Mouse (Mus musculus) ES-E14 (cell line): ENCODE measurements around the gene Klhl7. TPM values are rescaled to one million over a fixed set of nuclear protein-coding genes. Genes with fewer than 3 reads are reported as not detected.
A peak's percentile ranks its signal among the peaks of the same experiment; 100 is the strongest.
"Not testable (repeated sequence)": the region's sequence is repeated elsewhere in the genome, so short reads cannot be mapped to it uniquely, and the experiment has no call there.

Experiments
- DNase-seq: peaks from one replicate; pipeline ENCODE4 v3.0.0-alpha.2; 2013; ENCODE audit warnings: low read depth, low spot score
- H3K27ac ChIP-seq: 2 replicates; pipeline ENCODE4 v1.5.1; 2012; ENCODE audit warnings: low read depth, mild to moderate bottlenecking, low read length, moderate library complexity, mixed read lengths; ENCODE audit not compliant: poor library complexity, insufficient read depth, severe bottlenecking
- H3K36me3 ChIP-seq: 2 replicates; pipeline ENCODE4 v1.6.1; 2012; ENCODE audit warnings: mild to moderate bottlenecking, low read length, moderate library complexity, mixed read lengths; ENCODE audit not compliant: control insufficient read depth, poor library complexity, insufficient read depth, severe bottlenecking
- H3K4me1 ChIP-seq, 2 experiments: fragments of 150-350 bp in 1 of 2; sonication (generic) in 1 of 2; 2 replicates each; pipeline ENCODE4 v1.6.1; 2012; ENCODE audit warnings: low read length in 2 of 2, mild to moderate bottlenecking in 1 of 2, mixed read lengths in 1 of 2; ENCODE audit not compliant: control insufficient read depth in 2 of 2, insufficient read depth in 2 of 2, poor library complexity in 1 of 2
- H3K4me3 ChIP-seq, 2 experiments: fragments of 150-350 bp in 1 of 2; sonication (generic) in 1 of 2; 2 replicates each; pipeline ENCODE4 v1.5.1; 2012; ENCODE audit warnings: low read length in 2 of 2, low read depth in 1 of 2, mild to moderate bottlenecking in 1 of 2, mixed read lengths in 1 of 2; ENCODE audit not compliant: insufficient read depth in 1 of 2, poor library complexity in 1 of 2, severe bottlenecking in 1 of 2
- H3K9ac ChIP-seq: 2 replicates; pipeline ENCODE4 v1.6.1; 2012; ENCODE audit warnings: low read depth, mild to moderate bottlenecking, low read length, mixed read lengths; ENCODE audit not compliant: poor library complexity, insufficient read depth, severe bottlenecking
- H3K9me3 ChIP-seq: fragments of 150-350 bp; sonication (generic); 2 replicates; pipeline ENCODE4 v1.6.1; 2012; ENCODE audit warnings: low read depth, mild to moderate bottlenecking, low read length; ENCODE audit not compliant: control insufficient read depth, insufficient read depth
- CHD2 ChIP-seq: IDR thresholded peaks from 2 replicates; pipeline ENCODE4 v1.6.1; 2014; ENCODE audit warnings: mild to moderate bottlenecking, low read depth, low read length, inconsistent platforms
- HCFC1 ChIP-seq: IDR thresholded peaks from 2 replicates; pipeline ENCODE4 v1.6.1; 2012; ENCODE audit warnings: low read length, inconsistent platforms, borderline replicate concordance; ENCODE audit not compliant: insufficient read depth
- MAFK ChIP-seq: IDR thresholded peaks from 2 replicates; pipeline ENCODE4 v1.6.1; 2014; ENCODE audit warnings: mild to moderate bottlenecking, low read depth, low read length, inconsistent platforms; ENCODE audit not compliant: insufficient read depth
- ZC3H11A ChIP-seq: IDR thresholded peaks from 2 replicates; pipeline ENCODE4 v1.6.1; 2012; ENCODE audit warnings: low read depth, mild to moderate bottlenecking, inconsistent platforms, low read length, borderline replicate concordance
- ZNF384 ChIP-seq: IDR thresholded peaks from 2 replicates; pipeline ENCODE4 v1.6.1; 2012; ENCODE audit warnings: low read depth, low read length, inconsistent platforms
- in situ Hi-C, 2 experiments: fragments of 600-800 bp; cut with MboI; formaldehyde crosslinking; loops; one replicate each; pipeline ENCODE4 v1.15.1; 2025; ENCODE audit warnings: low sequenced_read_pairs in 2 of 2, inconsistent platforms in 1 of 2; ENCODE audit not compliant: unreplicated experiment in 2 of 2
- total RNA-seq: library from RNA; depleted of rRNA; stranded (reverse); fragments of 300-350 nt; gene quantifications from 2 replicates; pipeline ENCODE4 v1.2.3, GENCODE M21; 2012

Gene Klhl7
- total RNA-seq, 1 experiment = 30.5 TPM

DNA sequence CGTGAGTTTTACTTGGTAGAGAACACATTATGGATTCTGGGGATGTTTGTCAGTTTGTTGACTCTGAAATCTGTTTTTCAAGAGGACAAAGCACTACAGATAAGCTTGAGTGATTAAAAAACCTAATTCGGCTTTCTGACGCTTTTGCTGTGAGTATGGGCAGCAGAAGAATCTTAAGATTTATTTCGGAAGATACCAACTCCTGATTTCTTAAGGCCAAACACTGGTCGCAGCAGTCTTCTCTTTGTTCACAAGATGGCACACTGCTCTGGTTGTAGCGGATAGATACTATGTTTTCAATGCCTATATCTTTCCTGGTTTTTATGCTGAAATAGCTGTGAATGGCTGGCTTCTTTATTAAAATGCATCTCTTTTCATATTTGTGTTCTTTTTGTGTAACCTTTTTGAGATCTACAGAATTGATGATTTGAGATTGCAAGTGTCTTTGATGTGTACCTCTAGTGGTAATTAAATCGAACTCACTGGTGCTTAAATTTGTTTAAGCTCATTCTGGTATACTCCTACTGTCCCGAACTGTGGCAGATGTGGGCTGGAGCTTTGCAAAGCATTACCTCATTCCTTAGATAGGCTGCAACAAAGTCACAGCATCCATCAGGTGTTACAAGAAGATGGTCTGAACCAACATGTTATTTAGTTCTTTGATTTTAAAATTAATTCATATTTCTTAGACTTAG, 1.2 kb downstream of the Klhl7 start:
- Histone ChIP-seq H3K4me1 (peaks cover 3 to 6% of the 10 kb centered on the region in 2 experiments; a peak in 3 of 4 replicates), H3K4me3 (peak overlapping the region; percentile 82 to 87), H3K36me3 (no peaks in the 10 kb centered on the region), H3K9me3 (no peaks in the 10 kb centered on the region), H3K27ac (no peak overlapping the region), H3K9ac (peak overlapping the region; percentile 90; the same call in 1 of the 2 replicates)
- in situ Hi-C loops = no loop called here
- no peak for TF ChIP-seq ZNF384
- no peak for TF ChIP-seq ZC3H11A
- no peak for TF ChIP-seq MAFK
- TF ChIP-seq CHD2 = no peak
- TF ChIP-seq HCFC1 = no peak
- no peak for DNase-seq

DNA sequence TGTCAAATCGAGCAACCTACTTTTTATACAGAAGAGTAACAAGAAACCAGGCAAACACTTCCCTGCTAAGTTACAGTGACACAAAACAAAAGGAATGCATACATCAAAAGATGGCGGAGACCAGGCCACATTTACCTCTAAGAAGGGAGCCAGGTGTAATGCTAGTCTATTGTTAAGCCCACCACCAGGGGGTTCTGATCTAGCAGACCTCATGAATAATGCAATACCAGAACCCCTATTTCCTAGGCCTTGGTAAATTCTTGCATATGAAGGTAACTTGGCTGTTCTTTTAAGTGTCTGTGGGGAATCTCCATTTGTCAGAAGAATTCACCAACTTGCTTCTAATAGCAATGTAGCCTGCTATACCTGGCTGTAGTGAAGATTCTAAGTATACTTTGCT, 2.8 kb downstream of the Klhl7 start:
- Histone ChIP-seq H3K4me1 (peaks cover 6 to 11% of the 10 kb centered on the region in 2 experiments; a peak in 3 of 4 replicates), H3K27ac (peak overlapping the region; percentile 22; the same call in 1 of the 2 replicates)
- H3K36me3 ChIP-seq, H3K4me3 ChIP-seq, DNase-seq, H3K9me3 ChIP-seq, in situ Hi-C loops, H3K9ac ChIP-seq: not testable (repeated sequence)

DNA sequence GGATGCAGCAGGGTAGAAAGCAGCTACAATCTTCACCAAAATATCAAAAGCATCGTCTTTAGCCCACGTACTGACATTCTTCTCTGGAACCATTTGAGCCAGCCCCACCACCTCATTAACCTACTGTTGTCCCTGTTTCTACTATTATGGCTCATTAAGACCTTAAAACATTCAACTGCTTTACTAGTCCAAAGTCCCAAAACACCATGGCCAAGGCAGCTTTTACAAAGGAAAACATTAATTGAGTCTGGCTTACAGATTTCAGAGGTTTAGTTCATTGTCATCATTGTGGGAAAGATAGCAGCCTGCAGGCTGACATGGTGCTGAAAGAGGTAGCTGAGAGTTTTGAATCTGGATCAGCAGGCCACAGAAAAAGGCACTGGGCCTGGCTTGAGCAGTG, 3.4 kb downstream of the Klhl7 start:
- in situ Hi-C loops = no loop called here
- H3K4me1 ChIP-seq = peaks cover 6 to 11% of the 10 kb centered on the region in 2 experiments; a peak in 3 of 4 replicates
- TF ChIP-seq CHD2 = no peak
- TF ChIP-seq MAFK = no peak
- TF ChIP-seq HCFC1 = no peak
- TF ChIP-seq ZNF384 = no peak
- no peak for TF ChIP-seq ZC3H11A
- H3K4me3 ChIP-seq = no peak overlapping the region
- H3K27ac ChIP-seq = peak overlapping the region; percentile 29; the same call in 1 of the 2 replicates
- no peaks in the 10 kb centered on the region for H3K9me3 ChIP-seq
- no peak overlapping the region for H3K9ac ChIP-seq
- DNase-seq = no peak
- H3K36me3 ChIP-seq = no peaks in the 10 kb centered on the region

DNA sequence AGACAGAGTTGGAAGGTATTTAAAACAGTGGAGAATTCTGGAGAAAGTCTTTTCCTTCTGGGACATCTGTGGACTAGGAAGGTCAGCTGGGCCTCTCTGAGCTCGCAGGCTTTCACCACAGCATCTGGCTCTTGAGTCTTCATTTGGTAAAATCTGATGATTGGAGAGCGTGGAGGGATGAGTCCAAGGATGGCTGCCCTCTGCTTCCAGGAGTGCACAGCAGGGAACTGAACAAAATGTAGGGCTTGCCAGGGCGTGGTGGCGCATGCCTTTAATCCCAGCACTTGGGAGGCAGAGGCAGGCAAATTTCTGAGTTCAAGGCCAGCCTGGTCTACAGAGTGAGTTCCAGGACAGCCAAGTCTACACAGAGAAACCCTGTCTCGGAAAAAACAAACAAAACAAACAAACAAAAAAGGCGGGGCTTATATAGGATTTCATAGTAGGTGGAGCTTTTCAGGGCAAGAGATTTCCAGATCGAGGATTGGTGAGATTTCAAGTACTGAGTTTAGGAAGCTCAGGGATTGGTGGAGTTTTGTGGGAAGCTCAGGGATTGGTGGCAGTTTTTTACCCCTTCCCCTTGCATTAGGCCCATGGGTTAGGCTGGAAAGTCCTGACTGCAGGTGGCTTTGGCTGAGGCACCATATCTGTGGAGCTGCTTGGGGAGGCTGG, 6.8 kb downstream of the Klhl7 start:
- Histone ChIP-seq H3K36me3 (no peaks in the 10 kb centered on the region; the same call in 1 of the 2 replicates), H3K27ac (no peak overlapping the region; the same call in 1 of the 2 replicates), H3K4me1 (peaks cover 0 to 12% of the 10 kb centered on the region in 2 experiments; a peak in 2 of 4 replicates), H3K4me3 (no peak overlapping the region), H3K9ac (no peak overlapping the region), H3K9me3 (no peaks in the 10 kb centered on the region)
- in situ Hi-C loops = no loop called here
- TF ChIP-seq HCFC1 (no peak), CHD2 (no peak), ZNF384 (no peak), ZC3H11A (no peak), MAFK (no peak)
- DNase-seq = no peak
